In genomic region chr1:182229381-182229780, GRCm38 (mm10) we compare ENCODE assay signal across 15 mouse cellular contexts.
"Had no signal": no experiment of that assay in that cellular context is flagged by ENCODE, and none has a peak within 500 bp of the region (broad histone marks: within the 10 kb centered on the region; RNA-seq: fewer than 3 reads in every experiment).

No protein-coding gene starts in this region.

- H3K4me1 ChIP-seq: liver, embryonic 13.5 days; liver, embryonic 15.5 days; midbrain, embryonic 13.5 days; midbrain, embryonic 15.5 days; neural tube, embryonic 12.5 days had no signal

- H3K27me3 ChIP-seq: liver, embryonic 13.5 days; liver, embryonic 15.5 days; megakaryocyte, embryonic 14.5 days; midbrain, embryonic 13.5 days; midbrain, embryonic 15.5 days; neural tube, embryonic 12.5 days had no signal

- H3K4me3 ChIP-seq: liver, embryonic 13.5 days; liver, embryonic 15.5 days; megakaryocyte, embryonic 14.5 days; midbrain, embryonic 13.5 days; midbrain, embryonic 15.5 days; neural tube, embryonic 12.5 days had no signal

- H3K36me3 ChIP-seq: liver, embryonic 13.5 days; liver, embryonic 15.5 days; midbrain, embryonic 13.5 days; midbrain, embryonic 15.5 days; neural tube, embryonic 12.5 days had no signal

- DNase-seq: liver, embryonic 13.5 days; liver, postnatal 0 days; lung, embryonic 14.5 days; right cerebral cortex, postnatal 14 days; thymus, adult 18-20 months; thymus, postnatal 14 days; thymus, postnatal 36 days had no signal

- H3K9me3 ChIP-seq: liver, embryonic 13.5 days; liver, embryonic 15.5 days; midbrain, embryonic 13.5 days; midbrain, embryonic 15.5 days had no signal

- ATAC-seq: liver, postnatal 0 days; midbrain, embryonic 13.5 days; midbrain, embryonic 15.5 days had no signal

- H3K27ac ChIP-seq: liver, embryonic 13.5 days; liver, embryonic 15.5 days; macrophage; midbrain, embryonic 13.5 days; midbrain, embryonic 15.5 days; neural tube, embryonic 12.5 days had no signal

- H3K9ac ChIP-seq: liver, embryonic 13.5 days; liver, embryonic 15.5 days; liver, postnatal 0 days; lung, embryonic 14.5 days; midbrain, embryonic 13.5 days; midbrain, embryonic 15.5 days; neural tube, embryonic 12.5 days had no signal

- H3K4me2 ChIP-seq: liver, embryonic 11.5 days; liver, embryonic 13.5 days; liver, embryonic 15.5 days; lung, embryonic 14.5 days; midbrain, embryonic 11.5 days; midbrain, embryonic 13.5 days; midbrain, embryonic 15.5 days; neural tube, embryonic 12.5 days had no signal
